Mouse (Mus musculus) myocyte (in vitro differentiated cells): ENCODE results near the gene Clec16a.

Source experiments
- POLR2A ChIP-seq: IDR thresholded peaks from one replicate; pipeline ENCODE4 v1.6.1; 2011; ENCODE audit warnings: low read depth, mild to moderate bottlenecking, control low read depth, moderate library complexity; ENCODE audit not compliant: insufficient read length
- TCF12 ChIP-seq: IDR thresholded peaks from one replicate; pipeline ENCODE4 v1.6.1; 2011; ENCODE audit warnings: mild to moderate bottlenecking, control low read depth; ENCODE audit not compliant: poor library complexity, insufficient read depth, severe bottlenecking
- USF1 ChIP-seq: IDR thresholded peaks from one replicate; pipeline ENCODE4 v1.6.1; 2011; ENCODE audit warnings: low read depth, mild to moderate bottlenecking, control low read depth, moderate library complexity

DNA sequence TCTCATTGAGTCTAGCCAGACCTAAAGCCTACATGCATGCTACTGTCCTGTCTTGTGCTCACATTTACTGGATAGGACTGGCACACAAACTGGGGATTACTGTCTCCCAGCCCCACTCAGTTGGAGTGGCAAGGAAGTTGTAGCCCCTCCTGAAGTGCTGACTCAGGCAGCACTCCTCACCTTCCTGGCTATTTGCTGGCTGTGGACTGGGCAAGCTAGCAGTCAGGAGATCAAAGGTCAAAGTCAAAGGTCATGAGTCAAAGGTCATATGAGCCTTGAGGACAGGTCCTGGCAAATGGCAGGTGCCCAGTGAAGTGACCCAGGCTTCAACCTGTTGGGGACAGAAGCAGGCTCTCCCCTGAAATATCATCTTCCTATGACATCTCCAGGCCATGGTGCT is 99.1 kb downstream of the Clec16a start:
- TF ChIP-seq USF1 (no peak), POLR2A (no peak), TCF12 (no peak)
